Mouse (Mus musculus): ENCODE data around the gene Prdx2. TPM values are rescaled to one million over a fixed set of nuclear protein-coding genes. Genes with fewer than 3 reads are reported as not detected.

The Prdx2 gene
- total RNA-seq, 2 experiments from 2014 or later = 507 to 518 TPM

GRCm38 (mm10) chr8:84975434-84975833 is 6.0 kb downstream of the Prdx2 start:
- peak; percentile 63 to 72 for DNase-seq (ENCODE audit: extremely low spot score in 1 of 2, low spot score in 2 of 2)
- intact Hi-C loops (cut with DNase I) = loop anchor here (1.0 kb wide), 1 partner anchor 15 kb away; the partner anchor contains the start of gene Hook2

GRCm38 (mm10) chr8:84976031-84976762 is 6.8 kb downstream of the Prdx2 start:
- peak; percentile 93 to 96 for DNase-seq (ENCODE audit: extremely low spot score in 1 of 2, low spot score in 2 of 2)
- intact Hi-C loops (cut with DNase I) = no loop called here

GRCm38 (mm10) chr8:84976763-84977434 is 7.5 kb downstream of the Prdx2 start:
- intact Hi-C loops (cut with DNase I) = no loop called here

GRCm38 (mm10) chr8:84977435-84978247 is 8.3 kb downstream of the Prdx2 start:
- DNase-seq (ENCODE audit: extremely low spot score in 1 of 2, low spot score in 2 of 2) = peak in 1 of 2 experiments; percentile 83
- intact Hi-C loops (cut with DNase I) = no loop called here

More at GRCm38 (mm10) chr8:84976763-84977434, 7.5 kb downstream of the Prdx2 start:
- DNase-seq (ENCODE audit: extremely low spot score in 1 of 2, low spot score in 2 of 2) = no peak

- DNase-seq (ENCODE audit: extremely low spot score in 1 of 2, low spot score in 2 of 2) = peak; percentile 92 to 97
- intact Hi-C loops (cut with DNase I) = no loop called here
Measured at GRCm38 (mm10) chr8:84978248-84978940, 9.0 kb downstream of the Prdx2 start, which contains the start of gene Junb. Gene Junb (minus strand): TSS chr8:84978718.

- intact Hi-C loops (cut with DNase I) = no loop called here
- peak; percentile 91 to 96 for DNase-seq (ENCODE audit: extremely low spot score in 1 of 2, low spot score in 2 of 2)
Measured at GRCm38 (mm10) chr8:84979599-84980421, 10.4 kb downstream of the Prdx2 start.

GRCm38 (mm10) chr8:84980622-84981358 is 11.4 kb downstream of the Prdx2 start:
- intact Hi-C loops (cut with DNase I) = no loop called here
- DNase-seq (ENCODE audit: extremely low spot score in 1 of 2, low spot score in 2 of 2) = peak; percentile 71 to 92

GRCm38 (mm10) chr8:84981644-84982498 is 12.5 kb downstream of the Prdx2 start:
- DNase-seq (ENCODE audit: extremely low spot score in 1 of 2, low spot score in 2 of 2) = no peak
- intact Hi-C loops (cut with DNase I) = no loop called here

- no peak for DNase-seq (ENCODE audit: extremely low spot score in 1 of 2, low spot score in 2 of 2)
- intact Hi-C loops (cut with DNase I) = no loop called here
Measured at GRCm38 (mm10) chr8:84982499-84983011, 13.2 kb downstream of the Prdx2 start.

GRCm38 (mm10) chr8:84984294-84985048 is 15.1 kb downstream of the Prdx2 start:
- intact Hi-C loops (cut with DNase I) = no loop called here
- peak in 1 of 2 experiments; percentile 84 for DNase-seq (ENCODE audit: extremely low spot score in 1 of 2, low spot score in 2 of 2)

- DNase-seq (ENCODE audit: extremely low spot score in 1 of 2, low spot score in 2 of 2) = peak in 1 of 2 experiments; percentile 74
- intact Hi-C loops (cut with DNase I) = no loop called here
Measured at GRCm38 (mm10) chr8:84985049-84985683, 15.8 kb downstream of the Prdx2 start.

- intact Hi-C loops (cut with DNase I) = no loop called here
- peak; percentile 88 to 97 for DNase-seq (ENCODE audit: extremely low spot score in 1 of 2, low spot score in 2 of 2)
Measured at GRCm38 (mm10) chr8:84985684-84986378, 16.4 kb downstream of the Prdx2 start.

- DNase-seq (ENCODE audit: extremely low spot score in 1 of 2, low spot score in 2 of 2) = no peak
- intact Hi-C loops (cut with DNase I) = no loop called here
Measured at GRCm38 (mm10) chr8:84986379-84986945, 17.1 kb downstream of the Prdx2 start.

GRCm38 (mm10) chr8:84987388-84987787 is 18.0 kb downstream of the Prdx2 start:
- intact Hi-C loops (cut with DNase I) = no loop called here
- no peak for DNase-seq (ENCODE audit: extremely low spot score in 1 of 2, low spot score in 2 of 2)

Measured in left cerebral cortex, postnatal 10 days (tissue).